Mouse (Mus musculus) kidney, adult 18-20 months (tissue): ENCODE results near the gene Sipa1l1.
"Not testable (repeated sequence)": the region's sequence is repeated elsewhere in the genome, so short reads cannot be mapped to it uniquely, and the experiment has no call there.

ENCODE experiments used
- DNase-seq: peaks from one replicate; pipeline ENCODE4 v3.0.0; 2021

The Sipa1l1 gene

DNA sequence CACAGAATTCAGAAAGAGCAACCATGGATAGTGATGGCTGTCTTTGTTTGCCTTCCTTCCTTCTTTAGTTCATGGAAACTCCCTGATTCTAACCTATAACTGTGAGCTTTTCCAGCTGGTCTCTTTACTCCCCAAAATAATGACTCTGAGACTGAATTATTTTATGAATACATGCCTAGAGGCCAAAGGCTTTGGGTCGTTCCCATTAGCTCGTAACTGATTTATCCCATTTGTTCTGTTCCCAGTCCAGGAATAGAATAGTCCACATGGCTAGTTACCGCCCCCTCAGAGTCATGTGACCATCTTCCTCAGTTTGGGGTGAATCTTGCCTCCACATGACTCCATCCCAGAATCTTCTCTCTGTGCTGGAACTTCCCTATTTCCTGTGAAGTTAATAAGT, 272.4 kb downstream of the Sipa1l1 start:
- DNase-seq = peak; percentile 28

DNA sequence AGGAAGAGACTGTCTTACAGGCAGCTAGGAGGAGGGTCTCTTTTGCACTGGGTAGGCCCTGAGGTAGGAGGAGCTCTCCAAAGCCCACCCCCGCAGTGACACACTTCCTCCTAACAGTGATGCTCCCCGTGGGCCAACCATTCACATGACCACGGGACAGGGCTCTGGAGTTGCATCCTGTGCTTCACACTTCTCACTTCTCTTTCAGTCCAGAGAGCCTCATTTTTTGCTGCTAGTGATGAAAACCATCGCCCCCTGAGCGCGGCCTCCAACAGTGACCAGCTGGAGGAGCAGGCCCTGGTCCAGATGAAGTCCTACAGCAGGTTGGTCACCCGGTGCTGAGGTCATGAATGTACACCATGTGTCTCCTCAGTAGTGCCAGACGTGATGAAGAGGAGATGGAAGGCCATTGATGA, 277.5 kb downstream of the Sipa1l1 start:
- DNase-seq = no peak

DNA sequence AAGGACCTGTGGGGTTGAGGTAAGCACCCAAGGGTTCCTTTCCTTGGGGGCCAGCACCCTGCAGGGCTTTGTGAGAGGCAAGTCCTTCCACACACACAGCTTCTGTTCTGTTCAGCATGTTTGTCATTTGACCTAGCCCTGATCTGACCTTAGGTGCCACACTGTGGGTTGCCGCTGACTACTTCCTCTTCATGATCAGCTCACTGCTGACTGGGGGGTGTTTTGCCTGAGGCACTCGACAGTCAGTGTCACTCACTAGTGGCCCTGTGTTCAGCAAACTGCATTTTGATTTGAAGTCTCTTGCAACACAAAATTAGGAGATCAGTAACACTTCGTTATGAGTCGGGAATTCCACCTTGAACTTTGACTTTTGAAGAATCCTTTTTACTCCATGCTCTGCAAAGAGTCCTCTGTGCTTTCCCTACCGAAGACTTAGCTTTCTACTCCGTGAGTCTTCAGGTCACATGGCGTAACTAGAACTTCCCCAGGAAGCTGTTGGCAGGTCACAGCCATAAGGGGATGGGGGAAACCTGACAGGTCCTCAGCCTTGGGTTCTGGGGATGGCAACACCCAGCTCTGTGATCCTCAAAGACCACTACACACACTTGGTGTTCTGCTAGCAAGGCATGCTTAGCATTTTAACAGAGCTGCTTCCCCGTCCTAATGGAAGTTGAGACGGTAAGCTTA, 279.2 kb downstream of the Sipa1l1 start:
- no peak for DNase-seq

DNA sequence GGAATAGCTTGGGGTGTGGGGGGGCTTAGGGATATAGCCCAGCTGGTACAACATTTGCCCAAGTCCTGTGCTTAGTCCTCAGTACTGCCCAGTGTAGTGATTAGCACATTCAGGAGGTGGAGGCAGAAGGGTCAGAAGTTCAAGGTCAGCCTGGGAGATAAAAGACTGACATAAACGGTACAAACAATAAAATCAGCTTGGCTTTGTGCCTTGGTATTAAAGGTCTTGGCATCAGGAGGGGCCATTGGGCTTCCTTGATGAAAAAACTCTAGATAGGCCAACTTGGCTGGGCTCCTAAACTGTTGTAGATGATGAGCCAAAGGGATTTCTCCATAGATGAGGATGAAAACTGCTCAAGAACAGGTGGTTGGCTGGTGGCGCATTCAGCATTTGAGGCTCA, 283.3 kb downstream of the Sipa1l1 start:
- DNase-seq = no peak

GRCm38 (mm10) chr12:82454415-82454814, 285.3 kb downstream of the Sipa1l1 start:
- no peak for DNase-seq

GRCm38 (mm10) chr12:82455700-82456413, 286.7 kb downstream of the Sipa1l1 start:
- peak; percentile 23 for DNase-seq

- no peak for DNase-seq
Observed at GRCm38 (mm10) chr12:82456414-82456805, 287.3 kb downstream of the Sipa1l1 start.

GRCm38 (mm10) chr12:82457609-82458008, 288.5 kb downstream of the Sipa1l1 start:
- DNase-seq = no peak

- DNase-seq = no peak
Observed at GRCm38 (mm10) chr12:82458017-82458416, 288.9 kb downstream of the Sipa1l1 start.

DNA sequence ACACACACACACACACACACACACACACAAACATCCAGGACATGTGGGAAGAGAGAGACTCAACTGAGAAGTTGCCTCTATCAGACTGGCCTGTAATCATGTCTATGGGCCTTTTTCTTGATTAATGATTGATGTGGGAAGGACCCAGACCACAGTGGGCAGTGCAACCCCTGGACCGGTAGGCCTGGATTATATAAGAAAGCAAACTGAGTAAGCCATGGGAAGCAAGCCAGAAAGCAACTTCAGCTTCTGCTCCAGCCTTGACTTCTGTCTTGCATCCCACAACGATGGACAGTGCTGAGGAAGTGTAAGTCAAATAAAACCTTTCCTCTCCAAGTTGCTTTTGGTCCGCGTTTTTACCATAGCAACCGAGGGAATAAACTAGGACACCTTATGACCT, 298.1 kb downstream of the Sipa1l1 start:
- no peak for DNase-seq

- DNase-seq = no peak
Observed at GRCm38 (mm10) chr12:82467641-82468040, 298.5 kb downstream of the Sipa1l1 start.

DNA sequence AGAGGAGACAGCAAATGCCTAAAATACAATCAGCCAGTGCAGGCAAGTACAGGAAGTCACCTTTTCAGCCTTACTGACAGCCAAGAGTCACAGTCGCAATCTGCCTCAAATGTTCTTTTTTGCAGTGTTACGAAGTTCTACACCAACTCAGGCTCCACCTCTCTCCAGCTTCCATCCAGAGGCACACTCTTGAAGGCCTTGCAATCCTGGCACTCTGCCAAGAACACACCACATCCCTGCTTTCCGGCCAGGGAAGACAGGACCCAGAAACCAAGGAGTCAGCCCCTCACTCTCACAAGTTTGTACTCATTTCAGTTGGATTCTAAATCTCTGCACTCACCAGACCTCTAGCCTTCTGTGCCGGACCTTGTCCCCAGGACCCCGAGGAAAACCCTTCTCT, 299.3 kb downstream of the Sipa1l1 start:
- peak; percentile 55 for DNase-seq

- DNase-seq = peak; percentile 88
Observed at GRCm38 (mm10) chr12:82469706-82470361, 300.7 kb downstream of the Sipa1l1 start.

DNA sequence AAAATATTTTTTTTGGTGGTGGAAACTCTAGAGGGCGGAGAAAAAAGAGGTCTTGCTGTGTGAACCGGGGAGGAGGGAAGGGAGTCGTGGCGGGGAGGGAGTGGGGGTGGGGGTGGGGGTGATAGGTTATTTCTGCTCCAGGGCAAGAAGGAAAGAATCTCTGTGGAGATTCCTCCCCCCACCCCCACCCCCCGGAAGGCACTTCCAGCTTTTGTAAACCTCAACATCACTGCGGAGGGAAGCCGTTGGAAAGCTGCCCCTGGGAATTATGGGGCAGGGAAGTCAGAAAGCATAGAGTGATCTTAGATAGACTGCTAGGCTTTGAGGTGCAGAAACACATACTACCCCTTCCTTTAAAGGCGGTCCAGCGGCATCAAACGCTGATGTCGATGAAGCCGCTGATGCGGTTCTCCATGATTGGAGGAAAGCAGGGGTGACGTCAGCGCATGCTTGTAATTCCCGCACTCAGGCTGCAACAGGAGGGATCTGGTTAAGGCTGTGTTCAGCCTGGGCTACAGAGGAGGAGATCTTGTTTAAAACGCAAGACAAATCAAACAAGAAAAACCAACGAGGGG, 301.3 kb downstream of the Sipa1l1 start:
- peak; percentile 77 for DNase-seq

DNA sequence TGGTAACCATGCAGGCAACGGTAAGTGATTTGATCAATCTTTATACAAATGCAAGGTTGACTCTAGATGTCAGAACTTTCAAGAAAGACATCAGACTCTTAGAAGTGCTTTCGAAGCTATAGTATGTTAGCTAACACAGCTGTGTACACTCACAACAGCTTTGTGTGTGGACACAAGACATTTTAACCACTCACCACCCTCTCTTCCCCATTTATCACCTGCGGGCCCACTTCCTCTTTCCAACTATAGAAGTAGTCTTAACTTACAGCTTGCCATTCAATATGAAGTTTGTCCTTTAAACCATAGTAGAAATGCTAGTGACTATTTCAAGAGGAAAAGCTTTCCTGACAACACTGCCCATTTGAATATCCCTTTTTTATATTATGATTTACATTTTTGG, 303.7 kb downstream of the Sipa1l1 start:
- DNase-seq = no peak

- DNase-seq = no peak
Observed at GRCm38 (mm10) chr12:82473238-82473637, 304.1 kb downstream of the Sipa1l1 start.

DNA sequence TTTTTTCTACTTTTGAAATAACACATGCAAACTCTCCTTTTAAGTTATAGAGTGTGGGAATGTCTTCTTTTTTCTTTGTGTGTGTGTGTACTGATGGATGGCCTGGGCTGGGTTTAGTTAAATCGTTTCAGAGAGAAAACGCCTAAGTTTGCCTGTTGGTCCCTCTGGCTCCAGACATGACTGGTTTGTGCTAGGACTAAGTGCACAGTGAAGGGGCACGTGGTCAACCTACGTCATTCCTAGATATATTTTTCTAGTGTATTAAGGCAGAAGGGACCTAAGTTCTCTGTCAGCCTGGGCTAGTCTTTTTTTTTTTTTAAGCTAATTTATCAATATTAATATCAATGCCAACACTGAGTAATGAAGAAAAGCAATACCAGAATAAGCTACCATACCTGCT, 305.3 kb downstream of the Sipa1l1 start:
- no peak for DNase-seq

DNA sequence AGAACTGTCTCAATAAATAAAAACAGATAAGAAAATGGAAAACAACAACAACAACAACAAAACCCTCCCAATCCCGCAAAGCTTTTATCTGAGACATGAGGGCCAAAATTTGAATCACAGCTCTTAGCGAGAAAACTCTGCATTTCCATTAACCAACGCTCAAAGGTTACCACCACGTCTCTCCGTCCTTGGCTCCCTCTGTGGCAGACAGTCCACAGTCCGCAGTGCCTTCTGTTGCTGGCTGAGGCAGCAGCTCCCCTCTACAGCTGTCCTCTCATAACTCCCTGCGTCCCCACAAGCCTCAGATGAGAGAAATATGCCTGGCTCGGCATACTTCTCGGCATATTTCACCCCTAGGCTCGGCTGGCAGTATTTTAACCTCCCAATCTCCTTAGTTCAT, 306.9 kb downstream of the Sipa1l1 start:
- peak; percentile 27 for DNase-seq

GRCm38 (mm10) chr12:82476580-82476979, 307.5 kb downstream of the Sipa1l1 start:
- DNase-seq = no peak

DNA sequence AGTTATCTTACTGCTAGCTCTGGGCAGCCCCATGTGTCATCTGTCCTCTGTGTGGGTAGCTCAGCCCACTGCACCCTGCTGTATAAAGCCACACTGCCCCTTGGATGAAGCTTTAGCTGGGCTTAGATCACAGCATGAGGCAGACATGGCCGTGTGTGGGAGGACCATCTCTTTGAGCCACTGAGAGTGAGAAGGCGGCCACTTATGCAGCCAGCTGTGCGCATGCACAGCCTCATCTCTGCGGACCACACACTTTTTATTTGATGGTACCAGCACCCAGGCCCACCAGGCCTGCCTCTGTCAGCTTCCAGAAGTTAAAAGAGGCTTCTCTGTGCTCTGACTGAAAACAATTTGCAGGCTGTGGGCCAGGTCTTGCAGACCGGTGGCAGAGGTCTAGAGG, 308.7 kb downstream of the Sipa1l1 start:
- DNase-seq = no peak

DNA sequence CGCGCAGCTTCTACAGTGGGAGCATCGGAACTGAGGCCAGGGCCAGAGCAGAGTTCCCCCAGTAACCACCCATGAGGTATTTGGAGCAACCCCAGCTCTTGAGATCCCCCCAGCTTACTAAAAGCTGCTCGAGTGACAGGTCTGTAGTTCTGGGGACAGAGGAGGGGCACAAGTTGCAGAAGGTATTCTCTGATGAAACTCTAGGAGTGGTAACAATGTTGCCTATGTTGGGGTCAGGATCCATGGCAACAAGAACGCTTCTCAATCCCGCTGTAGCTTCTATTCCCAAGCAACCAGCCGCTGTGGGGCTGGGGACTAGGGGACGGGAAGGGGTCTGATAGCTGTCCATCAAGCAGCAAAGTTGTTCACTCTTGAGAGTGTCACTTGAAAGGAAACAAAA, 309.1 kb downstream of the Sipa1l1 start:
- no peak for DNase-seq

DNA sequence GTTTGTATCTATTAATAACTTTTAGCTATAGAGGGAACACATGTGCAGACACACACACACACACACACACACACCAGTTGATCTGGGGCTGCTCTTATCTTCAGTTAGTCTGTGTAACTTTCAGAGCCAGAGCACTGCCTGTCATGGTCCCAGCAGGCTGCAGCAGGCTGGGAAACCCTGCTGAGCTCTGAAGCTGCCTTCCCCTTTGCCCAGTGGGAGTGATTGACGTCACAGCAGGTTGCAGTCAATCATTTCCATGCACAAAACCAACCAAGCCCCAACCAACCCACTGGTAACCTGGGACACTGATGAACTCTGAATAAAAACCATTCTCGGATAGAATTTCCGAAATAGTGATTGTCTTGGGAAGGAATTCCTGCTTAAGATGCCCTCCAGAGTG, 310.3 kb downstream of the Sipa1l1 start:
- no peak for DNase-seq

- not testable (repeated sequence) for DNase-seq
Observed at GRCm38 (mm10) chr12:82480425-82480824, 311.3 kb downstream of the Sipa1l1 start.

GRCm38 (mm10) chr12:82485466-82485865, 316.3 kb downstream of the Sipa1l1 start:
- DNase-seq = no peak
